Mouse (Mus musculus) liver, embryonic 16.5 days (tissue): Measurements from ENCODE around the gene Ier5l. TPM values are rescaled to one million over a fixed set of nuclear protein-coding genes. Genes with fewer than 3 reads are reported as not detected.

Experiments used
- ATAC-seq: fragments of 200-750 bp; cut with Nextera tagmentation; 2 replicates; pipeline ENCODE4 v1.8.0; 2017; ENCODE audit warnings: low read depth, mild to moderate bottlenecking, moderate number of reproducible peaks, moderate library complexity
- H3K27ac ChIP-seq: fragments of 300-500 bp; sonication (generic); 2 replicates; pipeline ENCODE4 v1.5.1; 2014; ENCODE audit warnings: mild to moderate bottlenecking, low read length
- H3K27me3 ChIP-seq: fragments of 300-500 bp; sonication (generic); 2 replicates; pipeline ENCODE4 v1.6.1; 2014; ENCODE audit warnings: low read depth, low read length, mixed read lengths; ENCODE audit not compliant: control insufficient read depth, insufficient read depth
- H3K36me3 ChIP-seq: fragments of 300-500 bp; sonication (generic); 2 replicates; pipeline ENCODE4 v1.6.1; 2014; ENCODE audit warnings: mild to moderate bottlenecking; ENCODE audit not compliant: control insufficient read depth, insufficient read depth
- H3K4me1 ChIP-seq: fragments of 300-500 bp; sonication (generic); 2 replicates; pipeline ENCODE4 v1.6.1; 2014; ENCODE audit warnings: low read depth, low read length, mixed read lengths; ENCODE audit not compliant: control insufficient read depth
- H3K4me2 ChIP-seq: fragments of 300-500 bp; sonication (generic); 2 replicates; pipeline ENCODE4 v1.6.1; 2014; ENCODE audit warnings: low read depth, low read length, mixed read lengths
- H3K4me3 ChIP-seq: fragments of 300-500 bp; sonication (generic); 2 replicates; pipeline ENCODE4 v1.5.1; 2014; ENCODE audit warnings: low read depth, mild to moderate bottlenecking, low read length
- H3K9ac ChIP-seq: fragments of 300-500 bp; sonication (generic); 2 replicates; pipeline ENCODE4 v1.6.1; 2014; ENCODE audit warnings: low read depth, low read length
- H3K9me3 ChIP-seq: fragments of 300-500 bp; sonication (generic); replicated peaks from 2 replicates; pipeline ENCODE4 v1.6.1; 2016; ENCODE audit warnings: low read length; ENCODE audit not compliant: control insufficient read depth
- WGBS: fragments of 180-500 bp; shearing (Covaris S2); extraction: QIAGEN DNeasy Blood & Tissue Kit; methylation state at CpG from one replicate; pipeline ENCODE4 v1.1.7; 2014; ENCODE audit not compliant: insufficient replicate concordance; 5-methylcytosine and 5-hydroxymethylcytosine counted together
- polyA plus RNA-seq: library from polyadenylated mRNA; unstranded; fragments of >200 nt; fragmentation: Nextera tagmentation; extraction: Ambion mirVana; gene quantifications from 2 replicates; pipeline ENCODE4 v1.2.1, GENCODE M21; 2015

The Ier5l gene
- polyA plus RNA-seq, 1 experiment from 2014 or later: 0.07 TPM

DNA sequence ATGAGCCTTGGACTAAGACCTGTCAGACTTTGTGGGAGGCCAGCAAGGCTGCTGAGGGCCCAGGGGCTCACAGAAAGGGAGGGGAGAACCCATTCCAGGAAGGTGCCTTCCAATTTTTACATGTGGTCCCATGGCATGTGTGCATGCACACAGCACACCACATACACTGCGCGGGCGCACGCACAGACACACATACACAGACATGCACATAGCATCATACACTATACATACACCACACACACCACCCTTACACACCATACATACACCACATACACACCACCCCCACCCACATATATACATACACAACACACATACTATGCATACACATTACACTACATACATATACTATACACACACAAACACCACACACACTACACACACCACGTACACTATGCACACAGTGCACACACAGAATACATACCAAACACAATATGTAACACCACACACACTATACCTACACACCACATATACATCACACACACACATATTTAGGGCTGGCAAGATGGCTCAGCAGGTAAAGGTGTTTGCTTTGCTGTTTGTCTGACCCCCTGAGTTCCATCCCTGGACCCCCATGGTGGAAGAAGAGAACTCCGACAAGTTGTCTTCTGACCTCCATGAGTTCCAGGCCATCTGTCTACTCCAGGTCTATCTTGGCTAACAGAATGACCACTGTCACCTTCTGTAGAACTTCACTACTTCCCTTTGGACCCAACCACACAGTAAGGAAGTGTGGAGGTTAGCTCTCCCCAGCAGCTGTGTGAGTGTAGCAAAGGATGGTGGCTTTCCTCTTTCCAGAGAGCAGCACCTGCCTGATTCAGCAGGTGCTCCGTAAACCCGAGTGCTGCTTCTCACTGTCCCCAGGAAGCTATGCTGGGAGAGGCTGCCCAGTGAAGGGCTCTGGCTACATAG, 21.2 kb upstream of the Ier5l start:
- Histone ChIP-seq H3K36me3 (no peaks in the 10 kb centered on the region), H3K4me1 (peaks cover 2% of the 10 kb centered on the region), H3K9me3 (no peaks in the 10 kb centered on the region), H3K9ac (no peak overlapping the region), H3K27me3 (no peaks in the 10 kb centered on the region), H3K4me2 (peak overlapping the region; percentile 28; the same call in 1 of the 2 replicates), H3K4me3 (no peak overlapping the region), H3K27ac (no peak overlapping the region)
- ATAC-seq: no peak
- WGBS: 67% methylated on average over 8 of the region's 8 CpGs

DNA sequence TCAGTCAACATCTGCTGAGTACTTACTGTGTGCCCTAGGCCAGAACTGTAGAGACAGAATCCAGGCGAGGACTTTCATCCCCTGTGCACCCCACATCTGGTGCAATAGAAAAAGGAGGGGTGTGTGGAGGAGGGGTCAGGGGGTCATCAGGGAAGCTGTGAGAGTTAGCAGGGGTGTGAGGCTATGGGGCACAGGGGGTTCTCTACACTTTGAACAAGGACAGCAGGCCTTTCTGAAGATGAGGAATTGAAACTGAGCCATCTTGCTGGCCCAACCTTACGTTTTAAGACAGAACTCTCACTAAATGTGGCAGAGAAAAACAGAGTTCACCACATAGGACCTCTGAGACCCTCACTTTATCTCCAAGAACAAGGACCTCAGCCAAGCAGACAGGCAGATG, 16.4 kb upstream of the Ier5l start:
- 36% methylated on average over 2 of the region's 2 CpGs for WGBS
- Histone ChIP-seq H3K4me3 (no peak overlapping the region), H3K4me1 (no peaks in the 10 kb centered on the region)

DNA sequence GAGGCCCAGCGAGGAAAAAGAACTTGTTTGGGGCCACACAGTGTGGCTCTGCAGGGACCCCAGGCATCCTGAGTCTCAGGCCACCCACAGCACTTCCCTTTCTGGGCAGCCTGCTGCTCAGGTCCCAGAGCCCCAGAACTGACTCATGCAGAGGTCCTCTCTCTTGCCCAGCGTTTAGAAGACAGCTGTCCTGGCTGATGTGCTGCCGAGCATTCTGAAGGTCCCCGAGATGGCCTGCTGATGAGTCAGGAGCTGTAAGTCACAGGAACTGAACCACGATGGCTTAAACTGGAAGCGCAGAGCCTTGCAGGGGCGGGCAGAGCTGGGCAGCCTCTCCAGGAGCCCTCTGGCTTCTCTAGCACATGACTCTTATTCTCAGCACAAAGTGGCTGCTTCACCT, 13.6 kb upstream of the Ier5l start:
- H3K9me3 ChIP-seq: no peaks in the 10 kb centered on the region
- no peaks in the 10 kb centered on the region for H3K4me1 ChIP-seq
- H3K9ac ChIP-seq: no peak overlapping the region
- no peak for ATAC-seq
- H3K27ac ChIP-seq: no peak overlapping the region
- H3K4me2 ChIP-seq: no peak overlapping the region
- H3K36me3 ChIP-seq: no peaks in the 10 kb centered on the region
- WGBS: 26% methylated on average over 7 of the region's 7 CpGs
- H3K4me3 ChIP-seq: no peak overlapping the region
- no peaks in the 10 kb centered on the region for H3K27me3 ChIP-seq

More for the DNA sequence above, 16.4 kb upstream of the Ier5l start:
- no peaks in the 10 kb centered on the region for H3K36me3 ChIP-seq
- no peaks in the 10 kb centered on the region for H3K9me3 ChIP-seq
- no peaks in the 10 kb centered on the region for H3K27me3 ChIP-seq
- no peak overlapping the region for H3K4me2 ChIP-seq
- no peak for ATAC-seq
- no peak overlapping the region for H3K27ac ChIP-seq
- no peak overlapping the region for H3K9ac ChIP-seq

DNA sequence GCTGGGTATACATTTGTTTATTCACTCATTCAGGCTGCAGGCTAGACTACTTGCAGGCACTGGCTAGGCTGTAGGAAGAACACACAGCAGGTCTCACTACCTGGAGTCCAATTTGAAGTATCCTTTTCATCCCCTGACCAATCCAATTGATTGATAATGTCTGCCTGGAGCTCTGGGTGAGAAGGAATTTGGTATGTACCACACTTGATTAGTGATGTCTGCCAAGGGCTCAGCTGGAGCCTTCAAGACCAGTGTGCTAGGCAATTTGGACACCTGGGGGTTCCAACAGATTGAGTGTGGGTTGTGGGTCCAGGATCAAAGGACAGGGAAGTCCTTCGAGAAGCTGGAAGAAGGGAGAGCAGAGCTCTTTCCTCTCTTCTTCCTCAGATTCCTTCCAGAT, 4.5 kb upstream of the Ier5l start:
- no peak overlapping the region for H3K4me2 ChIP-seq
- H3K4me1 ChIP-seq: peaks cover 3% of the 10 kb centered on the region
- H3K27me3 ChIP-seq: peaks cover 26% of the 10 kb centered on the region
- ATAC-seq: no peak
- WGBS: 57% methylated on average over 1 of the region's 1 CpGs
- H3K36me3 ChIP-seq: no peaks in the 10 kb centered on the region
- no peak overlapping the region for H3K27ac ChIP-seq
- no peak overlapping the region for H3K4me3 ChIP-seq
- no peak overlapping the region for H3K9ac ChIP-seq
- no peaks in the 10 kb centered on the region for H3K9me3 ChIP-seq

DNA sequence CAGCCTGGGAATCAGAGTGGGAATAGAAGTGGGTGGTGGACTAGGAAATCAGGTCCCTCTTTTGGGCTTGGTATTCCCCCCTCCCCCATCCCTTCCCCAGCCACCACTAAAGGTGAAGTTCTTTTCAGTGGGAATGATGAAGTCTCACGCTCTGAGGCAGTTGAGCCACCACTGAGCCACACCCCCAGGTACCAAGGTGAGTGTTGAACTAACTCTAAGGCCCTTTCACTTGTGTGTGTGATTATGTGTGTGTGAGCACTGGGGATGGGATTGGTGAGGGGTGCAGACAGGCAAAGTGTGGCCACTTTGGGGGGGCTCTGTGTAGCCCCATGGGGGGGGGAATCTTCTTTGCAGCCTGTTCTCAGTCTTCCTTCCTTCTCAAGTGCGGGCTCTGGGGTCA, 2.2 kb upstream of the Ier5l start:
- Histone ChIP-seq H3K4me2 (no peak overlapping the region), H3K36me3 (no peaks in the 10 kb centered on the region), H3K9me3 (no peaks in the 10 kb centered on the region), H3K9ac (no peak overlapping the region), H3K27ac (no peak overlapping the region), H3K4me3 (no peak overlapping the region), H3K27me3 (peaks cover 48% of the 10 kb centered on the region), H3K4me1 (peaks cover 3% of the 10 kb centered on the region)
- no peak for ATAC-seq
- WGBS: 62% methylated on average over 2 of the region's 2 CpGs

DNA sequence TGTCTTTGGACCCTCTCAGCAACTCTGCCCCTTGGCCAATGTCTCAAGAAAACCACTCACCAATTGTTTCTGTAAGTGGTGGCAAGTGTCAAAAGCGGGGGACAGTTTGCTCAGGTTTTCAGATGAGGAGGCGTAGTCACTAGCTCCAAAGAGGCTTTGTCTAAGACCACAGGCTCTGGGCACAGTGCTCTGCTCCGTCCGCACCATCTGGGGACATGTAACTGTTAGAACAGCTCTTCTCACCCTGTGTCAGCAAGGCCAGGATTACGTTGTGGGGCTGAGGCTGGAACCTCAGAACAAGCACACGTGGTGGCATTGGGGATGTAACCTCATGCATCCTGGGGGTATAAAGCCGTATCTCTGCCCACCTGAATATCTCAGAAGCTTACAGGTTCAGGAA, 1.4 kb upstream of the Ier5l start:
- H3K27me3 ChIP-seq: peaks cover 56% of the 10 kb centered on the region
- no peak for ATAC-seq

DNA sequence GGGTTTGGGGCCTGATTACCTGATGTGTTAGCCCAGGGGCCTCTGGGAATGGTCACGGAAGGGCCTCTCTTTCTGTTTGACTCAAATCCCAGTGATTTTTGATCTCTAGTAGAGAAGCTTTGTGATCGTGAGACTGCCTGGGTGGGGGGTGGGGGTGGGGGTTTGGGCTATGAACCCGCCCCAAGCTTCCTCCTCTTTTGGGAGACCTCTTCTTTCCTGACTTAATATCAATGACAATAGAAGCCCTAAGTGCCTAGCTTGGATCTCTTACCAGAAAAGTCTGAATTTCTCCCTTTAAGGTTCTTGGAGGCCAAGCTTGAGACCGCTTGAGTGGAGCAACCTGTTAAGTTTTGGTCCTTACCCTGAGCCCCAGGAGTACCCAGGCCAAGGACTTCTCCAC, 757 bp upstream of the Ier5l start:
- Histone ChIP-seq H3K36me3 (no peaks in the 10 kb centered on the region), H3K9ac (no peak overlapping the region), H3K27me3 (peaks cover 63% of the 10 kb centered on the region), H3K4me2 (0 out of 2 replicates have a peak overlapping the region, but pooled peaks have one; percentile 72), H3K4me1 (peaks cover 7% of the 10 kb centered on the region), H3K27ac (no peak overlapping the region), H3K9me3 (no peaks in the 10 kb centered on the region), H3K4me3 (no peak overlapping the region)
- no peak for ATAC-seq
- 47% methylated on average over 4 of the region's 4 CpGs for WGBS

More for the DNA sequence above, 1.4 kb upstream of the Ier5l start:
- 70% methylated on average over 7 of the region's 7 CpGs for WGBS
- Histone ChIP-seq H3K36me3 (no peaks in the 10 kb centered on the region), H3K9me3 (no peaks in the 10 kb centered on the region), H3K4me3 (no peak overlapping the region), H3K4me1 (peaks cover 3% of the 10 kb centered on the region), H3K9ac (no peak overlapping the region), H3K4me2 (no peak overlapping the region), H3K27ac (no peak overlapping the region)

DNA sequence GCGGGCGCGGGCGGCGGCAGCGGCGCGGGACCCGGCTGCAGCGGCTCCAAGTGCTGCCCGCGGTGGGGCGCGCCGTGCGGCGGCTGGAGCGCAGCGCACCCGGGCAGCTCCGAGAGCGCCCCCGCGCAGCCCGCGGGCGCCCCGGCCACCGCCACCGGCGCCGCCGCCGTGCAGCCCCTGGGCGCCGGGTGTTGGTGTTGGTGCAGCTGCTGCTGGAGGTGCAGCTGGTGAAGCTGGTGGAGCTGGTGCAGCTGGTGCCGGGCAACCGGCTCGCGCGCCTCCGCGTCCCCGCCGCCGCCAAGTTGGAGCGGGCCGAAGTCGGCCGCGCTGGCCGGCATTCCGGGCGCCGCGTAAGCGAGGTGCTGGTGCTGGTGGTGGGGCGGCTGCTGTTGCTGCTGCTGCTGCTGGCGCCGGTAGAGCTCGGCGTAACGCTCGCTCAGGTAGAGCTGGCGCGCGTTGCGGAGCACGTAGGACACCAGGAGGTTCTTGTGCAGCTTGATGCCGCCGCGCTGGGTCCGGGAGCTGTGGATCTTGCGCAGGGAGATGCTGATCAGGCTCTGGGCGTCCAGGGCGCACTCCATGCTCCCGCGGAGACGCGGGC, 488 bp downstream of the Ier5l start:
- no peak overlapping the region for H3K27ac ChIP-seq
- H3K9me3 ChIP-seq: no peaks in the 10 kb centered on the region
- no peaks in the 10 kb centered on the region for H3K36me3 ChIP-seq
- peaks cover 7% of the 10 kb centered on the region for H3K4me1 ChIP-seq
- ATAC-seq: peak; percentile 32
- H3K4me2 ChIP-seq: peak overlapping the region; percentile 72
- H3K9ac ChIP-seq: peak overlapping the region; percentile 50
- 1% methylated on average over 56 of the region's 80 CpGs for WGBS
- H3K27me3 ChIP-seq: peaks cover 74% of the 10 kb centered on the region
- H3K4me3 ChIP-seq: peak overlapping the region; percentile 60
